Mouse (Mus musculus) embryo, embryonic 9.5 days (tissue): ENCODE measurements around the gene Pdlim4.

ENCODE experiments used
- DNase-seq: peaks from one replicate; pipeline ENCODE4 v3.0.0-alpha.2; 2017; ENCODE audit errors: extremely low spot score

The Pdlim4 gene

GRCm38 (mm10) chr11:54091726-54092125, 22.9 kb upstream of the Pdlim4 start:
- DNase-seq, result no peak

GRCm38 (mm10) chr11:54090091-54090879, 21.5 kb upstream of the Pdlim4 start:
- DNase-seq, result no peak

- peak; percentile 80 for DNase-seq
Observed at GRCm38 (mm10) chr11:54088947-54089317, 20.1 kb upstream of the Pdlim4 start.

GRCm38 (mm10) chr11:54088253-54088946, 19.6 kb upstream of the Pdlim4 start:
- DNase-seq, result no peak

GRCm38 (mm10) chr11:54085816-54086215, 17.0 kb upstream of the Pdlim4 start:
- DNase-seq, result no peak

GRCm38 (mm10) chr11:54084976-54085375, 16.2 kb upstream of the Pdlim4 start:
- DNase-seq, result no peak

GRCm38 (mm10) chr11:54082725-54083124, 13.9 kb upstream of the Pdlim4 start:
- DNase-seq, result no peak

- no peak for DNase-seq
Observed at GRCm38 (mm10) chr11:54080435-54080834, 11.6 kb upstream of the Pdlim4 start.

GRCm38 (mm10) chr11:54076101-54076500, 7.3 kb upstream of the Pdlim4 start:
- DNase-seq, result no peak

- DNase-seq, result no peak
Observed at GRCm38 (mm10) chr11:54075353-54075752, 6.5 kb upstream of the Pdlim4 start.

- no peak for DNase-seq
Observed at GRCm38 (mm10) chr11:54073291-54073690, 4.5 kb upstream of the Pdlim4 start.

GRCm38 (mm10) chr11:54071726-54072445, 3.1 kb upstream of the Pdlim4 start:
- DNase-seq, result no peak

- DNase-seq, result peak; percentile 36
Observed at GRCm38 (mm10) chr11:54067996-54068519, 756 bp downstream of the Pdlim4 start.

- peak; percentile 52 for DNase-seq
Observed at GRCm38 (mm10) chr11:54067318-54067995, 1.4 kb downstream of the Pdlim4 start.

- DNase-seq, result no peak
Observed at GRCm38 (mm10) chr11:54066400-54066799, 2.4 kb downstream of the Pdlim4 start.

- DNase-seq, result no peak
Observed at GRCm38 (mm10) chr11:54065915-54066178, 3.0 kb downstream of the Pdlim4 start.

GRCm38 (mm10) chr11:54065106-54065914, 3.5 kb downstream of the Pdlim4 start:
- no peak for DNase-seq

GRCm38 (mm10) chr11:54064412-54064978, 4.3 kb downstream of the Pdlim4 start:
- DNase-seq, result no peak

GRCm38 (mm10) chr11:54063472-54063775, 5.4 kb downstream of the Pdlim4 start:
- DNase-seq, result no peak

- no peak for DNase-seq
Observed at GRCm38 (mm10) chr11:54062753-54063471, 5.9 kb downstream of the Pdlim4 start.
